Mouse (Mus musculus) midbrain, postnatal 0 days (tissue): Measurements from ENCODE around the gene Nmi. TPM values are rescaled to one million over a fixed set of nuclear protein-coding genes. Genes with fewer than 3 reads are reported as not detected.

ENCODE experiments used
- ATAC-seq: fragments of 200-750 bp; cut with Nextera tagmentation; 2 replicates; pipeline ENCODE4 v1.8.0; 2017; ENCODE audit warnings: moderate number of reproducible peaks, mild to moderate bottlenecking, moderate TSS enrichment, moderate library complexity; ENCODE audit not compliant: low FRiP score
- DNase-seq: peaks from one replicate; pipeline ENCODE4 v3.0.0-alpha.2; 2015; ENCODE audit warnings: low spot score
- H3K27ac ChIP-seq: fragments of 300-500 bp; sonication (generic); 2 replicates; pipeline ENCODE4 v1.5.1; 2014; ENCODE audit warnings: low read depth, mild to moderate bottlenecking, low read length, mixed read lengths
- H3K27me3 ChIP-seq: fragments of 300-500 bp; sonication (generic); 2 replicates; pipeline ENCODE4 v1.6.1; 2014; ENCODE audit warnings: low read length, control low read depth, mixed read lengths; ENCODE audit not compliant: insufficient read depth
- H3K36me3 ChIP-seq: fragments of 300-500 bp; sonication (generic); 2 replicates; pipeline ENCODE4 v1.6.1; 2014; ENCODE audit warnings: low read length, control low read depth, mixed read lengths; ENCODE audit not compliant: insufficient read depth
- H3K4me1 ChIP-seq: fragments of 300-500 bp; sonication (generic); 2 replicates; pipeline ENCODE4 v1.6.1; 2014; ENCODE audit warnings: mild to moderate bottlenecking, control low read depth, antibody characterized with exemption, low read length, mixed read lengths; ENCODE audit not compliant: insufficient read depth
- H3K4me2 ChIP-seq: fragments of 300-500 bp; sonication (generic); 2 replicates; pipeline ENCODE4 v1.6.1; 2014; ENCODE audit warnings: low read depth, mild to moderate bottlenecking, low read length, mixed read lengths; ENCODE audit not compliant: poor library complexity, severe bottlenecking
- H3K4me3 ChIP-seq: fragments of 300-500 bp; sonication (generic); 2 replicates; pipeline ENCODE4 v1.5.1; 2014; ENCODE audit warnings: low read depth, mild to moderate bottlenecking, low read length, moderate library complexity
- H3K9ac ChIP-seq: fragments of 300-500 bp; sonication (generic); replicated peaks from 2 replicates; pipeline ENCODE4 v1.6.1; 2014; ENCODE audit warnings: mild to moderate bottlenecking, low read length, moderate library complexity, mixed read lengths; ENCODE audit not compliant: poor library complexity, severe bottlenecking
- H3K9me3 ChIP-seq: fragments of 300-500 bp; sonication (generic); 2 replicates; pipeline ENCODE4 v1.6.1; 2016; ENCODE audit warnings: low read length, control low read depth
- CTCF ChIP-seq: IDR thresholded peaks from 2 replicates; pipeline ENCODE4 v1.5.1; 2016; ENCODE audit warnings: antibody characterized with exemption, mild to moderate bottlenecking
- WGBS: fragments of 180-500 bp; shearing (Covaris S2); extraction: QIAGEN DNeasy Blood & Tissue Kit; methylation state at CpG from one replicate; pipeline ENCODE4 v1.1.7; 2014; 5-methylcytosine and 5-hydroxymethylcytosine counted together
- polyA plus RNA-seq: library from polyadenylated mRNA; unstranded; fragments of >200 nt; fragmentation: Nextera tagmentation; extraction: Ambion mirVana; gene quantifications from 2 replicates; pipeline ENCODE4 v1.2.1, GENCODE M21; 2015
- total RNA-seq: library from RNA; depleted of rRNA; stranded (reverse); fragments of >200 nt; gene quantifications from 2 replicates; pipeline ENCODE4 v1.2.3, GENCODE M21; 2014; rRNA removed

The Nmi gene
- total and polyA plus RNA-seq, 2 experiments from 2014 or later, result 1.8 to 6.5 TPM

- H3K9ac ChIP-seq, result no peak overlapping the region
- ATAC-seq (no peak), DNase-seq (no peak)
- H3K27me3 ChIP-seq, result no peaks in the 10 kb centered on the region
- TF ChIP-seq CTCF, result no peak
- no peaks in the 10 kb centered on the region for H3K4me1 ChIP-seq
- H3K36me3 ChIP-seq, result no peaks in the 10 kb centered on the region
- H3K4me2 ChIP-seq, result no peak overlapping the region
- 74% methylated on average over 8 of the region's 8 CpGs for WGBS
- H3K9me3 ChIP-seq, result no peaks in the 10 kb centered on the region
- no peak overlapping the region for H3K4me3 ChIP-seq
- H3K27ac ChIP-seq, result no peak overlapping the region
Measured at GRCm38 (mm10) chr2:51905637-51906036, 67.7 kb downstream of the Nmi start.

Other genes starting within 250 kb of the Nmi start
- 9.4 and 11.2 TPM in 2 replicates for gene Rbm43, start 38.3 kb downstream of the Nmi start, total RNA-seq
- 15.7 and 17.3 TPM in 2 replicates for gene Rbm43, start 38.3 kb downstream of the Nmi start, polyA plus RNA-seq
- gene Tnfaip6, start 64.5 kb upstream of the Nmi start, total RNA-seq, result 1.6 and 2.0 TPM in 2 replicates
- gene Tnfaip6, start 64.5 kb upstream of the Nmi start, polyA plus RNA-seq, result 3.1 and 3.2 TPM in 2 replicates
- 17.2 and 31.3 TPM in 2 replicates for gene Rif1, start 99.3 kb upstream of the Nmi start, total RNA-seq
- gene Rif1, start 99.3 kb upstream of the Nmi start, polyA plus RNA-seq, result 8.1 and 13.8 TPM in 2 replicates